Mouse (Mus musculus) embryonic facial prominence, embryonic 12.5 days (tissue): ENCODE measurements at regions not wholly inside any gene's neighbourhood (a gene's known extent, or its start where the extent isn't known, plus 50 kb on each side); places are given as distances from the start of the nearest gene placed in this dataset.
A peak's percentile ranks its signal among the peaks of the same experiment; 100 is the strongest.

Experiments used
- ATAC-seq: fragments of 200-750 bp; cut with Nextera tagmentation; 2 replicates; pipeline ENCODE4 v1.8.0; 2017; ENCODE audit not compliant: insufficient number of reproducible peaks, insufficient read depth, low FRiP score, low TSS enrichment
- H3K27ac ChIP-seq: fragments of 300-500 bp; sonication (generic); 2 replicates; pipeline ENCODE4 v1.5.1; 2016; ENCODE audit warnings: mild to moderate bottlenecking
- H3K27me3 ChIP-seq: fragments of 300-500 bp; sonication (generic); 2 replicates; pipeline ENCODE4 v1.6.1; 2016; ENCODE audit warnings: mild to moderate bottlenecking, moderate library complexity
- H3K36me3 ChIP-seq: fragments of 300-500 bp; sonication (generic); 2 replicates; pipeline ENCODE4 v1.6.1; 2016; ENCODE audit warnings: mild to moderate bottlenecking
- H3K4me1 ChIP-seq: fragments of 300-500 bp; sonication (generic); 2 replicates; pipeline ENCODE4 v1.6.1; 2016
- H3K4me2 ChIP-seq: fragments of 300-500 bp; sonication (generic); replicated peaks from 2 replicates; pipeline ENCODE4 v1.6.1; 2016; ENCODE audit warnings: mild to moderate bottlenecking, moderate library complexity
- H3K4me3 ChIP-seq: fragments of 300-500 bp; sonication (generic); 2 replicates; pipeline ENCODE4 v1.5.1; 2016; ENCODE audit warnings: mild to moderate bottlenecking
- H3K9ac ChIP-seq: fragments of 300-500 bp; sonication (generic); 2 replicates; pipeline ENCODE4 v1.6.1; 2016; ENCODE audit warnings: mild to moderate bottlenecking, moderate library complexity
- H3K9me3 ChIP-seq: fragments of 300-500 bp; sonication (generic); 2 replicates; pipeline ENCODE4 v1.6.1; 2016; ENCODE audit warnings: mild to moderate bottlenecking, moderate library complexity
- WGBS: fragments of 180-500 bp; shearing (Covaris S2); methylation state at CpG from one replicate; pipeline ENCODE4 v1.1.7; 2016; 5-methylcytosine and 5-hydroxymethylcytosine counted together

GRCm38 (mm10) chr13:84514981-84515510 lies 292.9 kb downstream of the Tmem161b start:
- H3K4me2 ChIP-seq = no peak overlapping the region
- no peaks in the 10 kb centered on the region for H3K36me3 ChIP-seq
- H3K4me3 ChIP-seq = no peak overlapping the region
- H3K9me3 ChIP-seq = no peaks in the 10 kb centered on the region
- no peak overlapping the region for H3K9ac ChIP-seq
- WGBS = 31% methylated on average over 2 of the region's 2 CpGs
- no peaks in the 10 kb centered on the region for H3K27me3 ChIP-seq
- no peak overlapping the region for H3K27ac ChIP-seq
- H3K4me1 ChIP-seq = peaks cover 4% of the 10 kb centered on the region; the same call in 1 of the 2 replicates
- ATAC-seq = peak; percentile 79; the same call in 1 of the 2 replicates
